Mouse (Mus musculus) natural killer cell, adult 2 months (primary cell): ENCODE measurements around the gene Elavl1.
"Not testable (repeated sequence)": the region's sequence is repeated elsewhere in the genome, so short reads cannot be mapped to it uniquely, and the experiment has no call there.

Experiments
- DNase-seq, 2 experiments: peaks; one replicate each; pipeline ENCODE4 v3.0.0; 2022; ENCODE audit warnings: low spot score in 2 of 2

Elavl1 gene

DNA sequence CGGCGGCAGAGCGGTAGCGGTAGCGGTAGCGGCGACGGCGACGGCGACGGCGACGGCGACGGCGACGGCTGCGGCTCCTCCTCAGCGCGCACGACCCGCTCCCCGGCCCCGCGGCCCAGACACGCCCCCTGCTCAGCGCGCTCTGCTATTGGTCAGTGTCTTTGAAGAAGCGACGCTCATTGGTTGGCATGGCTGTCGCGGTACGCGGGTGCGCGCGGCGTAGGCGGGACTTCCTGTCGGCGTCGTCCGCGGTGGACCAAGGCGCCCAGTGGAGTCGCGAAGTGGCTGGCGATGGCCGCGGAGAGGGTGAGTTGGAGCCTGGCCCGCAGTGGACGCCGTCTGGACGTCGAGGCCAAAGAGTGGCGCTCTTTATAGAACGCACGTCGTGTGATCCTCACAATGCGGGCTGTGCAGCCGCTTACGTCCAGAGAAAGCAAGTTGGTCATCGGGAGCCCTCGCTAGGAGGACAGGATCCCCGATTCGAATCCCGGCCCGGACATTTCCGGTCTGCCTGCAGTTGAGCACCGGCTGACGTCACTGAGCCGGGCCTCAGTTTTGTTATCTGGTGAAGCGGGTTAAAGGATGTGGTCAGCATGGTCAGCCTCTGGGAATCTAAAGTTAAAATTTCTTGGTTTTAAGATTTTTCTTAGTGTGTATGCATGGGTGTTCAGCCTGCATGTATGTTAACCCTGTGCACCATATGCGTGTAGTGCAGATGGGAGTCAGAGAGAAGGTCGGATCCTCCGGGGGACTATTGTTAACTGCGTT is at the start of gene Elavl1, which contains the start of gene Ccl25:
TSS of gene Elavl1 (minus strand) at position 431 of the 768 bp plus-strand sequence.
TSS of gene Ccl25 (plus strand) at position 228 of the 768 bp plus-strand sequence.
- peak; percentile 96 for DNase-seq

DNA sequence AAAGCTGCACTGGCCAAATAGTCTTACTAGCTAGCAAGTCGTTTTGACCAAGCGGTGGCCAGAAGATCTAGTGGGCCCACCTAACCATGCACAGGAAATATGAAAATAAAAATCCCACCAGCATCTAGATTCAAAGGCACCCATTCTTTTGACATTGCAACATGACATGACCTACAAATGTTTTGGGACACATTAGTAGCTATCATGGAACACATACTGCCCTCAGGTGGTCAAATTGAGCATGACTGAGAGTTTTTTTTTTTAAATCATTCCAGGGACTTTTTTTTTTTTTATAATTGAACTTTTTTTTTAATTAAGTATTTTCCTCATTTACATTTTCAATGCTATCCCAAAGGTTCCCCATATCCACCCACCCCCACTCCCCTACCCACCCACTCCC is 47.4 kb upstream of the Elavl1 start:
- DNase-seq, result no peak

DNA sequence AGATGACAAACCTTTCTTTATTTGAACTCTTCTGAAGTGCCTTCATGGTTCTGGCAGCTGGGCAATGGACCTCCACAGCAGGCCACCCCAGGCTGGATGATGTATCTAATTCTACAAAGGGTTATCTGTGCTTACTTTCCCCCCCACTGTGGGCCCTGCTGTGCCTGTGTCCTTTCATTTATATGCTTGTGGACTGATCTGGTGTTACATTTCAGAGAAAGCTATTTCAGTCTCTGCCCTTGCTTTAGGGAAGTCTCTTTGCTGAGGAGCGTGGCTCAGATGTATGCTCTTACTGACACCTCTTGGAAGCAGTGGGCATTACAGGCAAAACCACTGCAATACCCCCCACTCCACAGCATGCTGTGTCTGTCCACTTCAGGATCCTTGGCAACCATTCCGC is 44.9 kb upstream of the Elavl1 start:
- DNase-seq, result peak; percentile 22 to 49

DNA sequence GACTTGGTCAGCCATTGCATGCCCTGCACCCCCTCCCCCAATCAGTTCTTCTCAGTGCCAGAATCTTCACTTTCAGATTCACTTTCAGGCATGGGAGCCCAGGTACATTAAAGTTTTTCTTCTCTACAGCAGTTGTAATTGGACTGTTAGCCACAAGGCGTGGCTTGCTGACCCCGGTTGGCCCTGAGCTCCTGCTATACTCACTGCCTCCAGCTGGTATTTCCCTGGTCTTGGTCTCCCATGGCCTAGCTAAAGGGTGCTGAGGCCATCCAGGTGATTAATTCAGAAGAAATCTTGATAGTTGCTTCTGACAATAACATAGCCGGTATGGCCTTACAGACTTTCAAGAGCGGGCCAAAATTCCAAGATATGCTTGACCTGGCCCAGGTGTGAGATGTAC is 43.3 kb upstream of the Elavl1 start:
- DNase-seq, result no peak

DNA sequence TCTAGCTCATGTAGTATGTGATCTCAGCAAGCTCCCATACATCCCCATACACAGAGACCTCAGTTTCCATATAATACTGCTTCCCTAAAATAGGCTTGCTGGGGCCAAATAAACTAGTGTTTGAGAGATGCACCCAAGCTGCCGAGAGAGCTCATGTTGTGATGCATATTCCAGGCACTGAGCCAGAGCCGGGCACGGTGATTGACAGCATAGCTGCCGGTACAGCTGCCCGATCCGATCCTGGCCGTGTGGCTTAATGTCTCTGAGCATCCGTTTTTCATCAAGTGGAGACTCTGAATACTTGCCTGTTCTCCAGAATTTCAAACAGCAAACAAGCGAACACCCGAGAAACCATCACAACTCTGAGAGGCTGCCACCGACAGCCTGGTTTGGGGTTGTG is 42.6 kb upstream of the Elavl1 start:
- no peak for DNase-seq

DNA sequence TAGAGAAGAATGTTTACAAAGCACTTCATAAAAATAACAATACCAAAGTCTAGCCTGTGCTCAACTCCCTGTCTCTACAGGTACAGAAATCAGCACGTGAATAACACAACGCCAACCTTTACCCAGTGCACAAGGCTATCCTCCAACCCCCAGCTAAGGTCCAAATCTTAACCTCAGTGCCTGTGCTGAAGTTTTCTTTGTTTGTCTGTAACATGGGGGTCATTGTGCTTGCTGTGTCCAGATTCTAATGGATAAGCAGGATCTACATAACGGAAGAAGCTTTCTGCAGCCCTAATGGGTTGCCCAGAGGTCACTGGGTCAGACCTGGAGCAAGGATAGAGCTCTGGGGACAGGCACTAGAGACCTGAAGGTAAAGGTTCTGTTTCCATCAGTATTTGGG is 41.0 kb upstream of the Elavl1 start:
- no peak for DNase-seq

DNA sequence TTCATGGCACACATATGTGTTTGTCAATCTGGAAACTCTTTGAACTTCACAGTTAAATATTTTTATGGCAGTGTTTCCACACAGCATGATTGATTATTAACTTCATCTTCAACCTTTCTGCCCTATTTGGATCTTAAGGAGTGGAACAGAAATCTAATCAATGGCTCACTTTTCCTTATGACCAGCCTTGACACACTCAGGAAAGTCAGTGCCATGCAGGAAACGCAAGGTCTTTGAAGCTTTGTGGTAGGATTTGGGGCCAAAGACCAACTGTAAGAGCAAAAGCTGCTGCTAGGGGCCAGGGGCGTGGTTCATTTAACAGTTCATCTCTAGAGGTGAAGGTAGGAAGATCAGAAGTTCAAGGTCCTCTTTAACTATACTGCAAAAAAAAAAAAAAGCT is 35.7 kb upstream of the Elavl1 start:
- no peak for DNase-seq

DNA sequence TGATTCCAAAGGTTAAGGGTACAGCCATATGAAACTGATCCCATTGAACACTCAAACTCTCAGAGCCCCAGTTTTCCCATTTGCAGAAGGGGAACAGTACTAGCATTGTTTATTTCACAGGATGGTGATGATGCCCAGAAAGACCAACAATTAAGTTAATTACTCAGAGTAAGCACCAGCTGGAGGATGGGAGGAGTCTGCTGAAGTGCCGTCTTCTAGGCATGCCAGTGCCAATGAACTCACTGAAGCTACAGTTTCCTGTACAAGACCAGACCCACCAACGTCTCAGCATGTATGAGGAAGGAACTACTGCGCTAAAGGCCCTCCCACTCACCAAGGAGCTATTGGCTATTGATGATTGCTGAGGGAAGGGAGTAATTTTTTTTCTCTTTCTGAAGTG is 34.1 kb upstream of the Elavl1 start:
- DNase-seq, result no peak

DNA sequence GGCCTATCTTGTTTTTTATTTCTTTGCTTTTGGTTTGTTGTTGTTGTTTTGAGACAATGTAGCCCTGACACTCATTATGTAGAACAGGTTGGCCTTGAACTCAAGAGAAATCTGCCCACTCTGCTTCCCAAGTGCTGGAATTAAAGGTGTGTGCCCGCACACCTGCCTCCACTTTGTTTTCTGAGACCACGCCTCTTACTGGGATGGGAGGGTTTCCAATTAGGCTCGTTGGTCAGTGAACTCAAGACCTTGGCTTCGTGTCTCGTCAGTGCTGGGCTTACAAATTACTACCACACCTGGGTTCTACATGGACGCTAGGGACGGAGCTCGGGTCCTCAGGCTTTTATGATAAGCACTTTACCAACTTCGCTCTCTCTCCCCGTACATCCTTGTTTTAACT is 30.2 kb upstream of the Elavl1 start:
- DNase-seq, result no peak

DNA sequence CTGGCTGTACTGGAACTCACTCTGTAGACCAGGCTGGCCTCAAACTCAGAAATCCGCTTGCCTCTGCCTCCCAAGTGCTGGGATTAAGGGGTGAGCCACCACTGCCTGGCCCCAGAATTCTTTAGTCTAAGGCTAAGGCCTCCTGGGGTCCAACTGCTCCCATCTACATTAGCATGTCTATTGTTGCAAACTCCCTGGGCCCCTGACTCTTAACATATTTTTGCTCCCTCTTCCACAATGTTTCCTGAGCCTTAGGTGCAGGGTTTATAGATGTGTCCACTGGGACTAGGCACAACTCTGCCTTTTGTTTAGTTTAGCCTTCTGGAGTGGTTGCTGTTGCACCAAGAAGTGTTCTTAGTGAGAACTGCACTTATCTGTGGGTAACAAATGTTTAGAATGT is 29.3 kb upstream of the Elavl1 start:
- DNase-seq, result no peak

DNA sequence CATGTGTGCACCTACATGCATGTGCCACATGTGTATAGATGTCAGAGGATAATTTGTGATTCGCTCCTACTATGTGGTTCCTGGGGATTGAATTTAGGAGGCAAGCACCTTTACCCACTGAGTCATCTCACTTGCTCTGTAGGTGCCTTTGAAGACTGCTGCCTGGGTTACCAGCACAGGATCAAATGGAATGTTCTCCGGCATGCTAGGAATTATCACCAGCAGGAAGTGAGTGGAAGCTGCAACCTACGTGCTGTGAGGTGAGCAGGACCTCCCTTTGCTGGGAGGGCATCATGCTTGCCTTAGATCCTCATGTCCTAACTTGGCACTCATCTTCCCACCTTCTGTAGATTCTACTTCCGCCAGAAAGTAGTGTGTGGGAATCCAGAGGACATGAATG is 28.5 kb upstream of the Elavl1 start:
- no peak for DNase-seq

DNA sequence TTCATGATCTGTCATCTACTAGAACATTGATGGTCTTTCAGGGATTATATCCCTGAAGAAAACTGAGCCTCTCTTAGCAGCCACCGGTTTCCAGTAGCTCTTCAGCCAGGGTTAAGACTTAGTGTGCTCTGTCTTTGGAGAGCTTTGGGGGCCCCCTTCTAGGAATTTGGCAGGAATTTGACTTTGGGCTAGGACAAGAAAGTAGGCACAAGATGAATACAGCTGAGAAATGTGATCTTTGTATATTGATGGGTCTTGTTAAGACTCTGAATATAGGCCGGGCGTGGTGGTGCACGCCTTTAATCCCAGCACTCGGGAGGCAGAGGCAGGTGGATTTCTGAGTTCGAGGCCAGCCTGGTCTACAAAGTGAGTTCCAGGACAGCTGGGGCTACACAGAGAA is 27.3 kb upstream of the Elavl1 start:
- DNase-seq, result not testable (repeated sequence)

DNA sequence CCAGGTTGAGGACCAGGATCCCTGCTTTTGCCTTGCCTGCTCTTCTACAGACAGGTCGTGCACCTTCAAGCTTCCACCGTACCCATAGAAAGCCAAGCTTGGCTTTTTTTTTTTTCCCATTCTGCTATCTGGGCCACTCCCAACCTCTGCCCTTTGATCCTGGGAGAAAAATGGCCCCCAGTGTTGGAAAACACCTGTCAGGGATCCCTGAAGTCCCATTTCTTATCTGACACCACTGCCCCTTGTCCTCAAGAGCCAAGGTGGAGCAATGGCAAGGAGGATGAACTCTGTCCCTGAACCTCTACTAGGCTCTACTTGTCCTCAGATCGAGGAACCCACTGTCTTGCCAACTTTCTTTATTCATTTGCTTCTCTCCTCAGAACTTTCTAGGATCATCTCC is 25.4 kb upstream of the Elavl1 start:
- DNase-seq, result no peak

DNA sequence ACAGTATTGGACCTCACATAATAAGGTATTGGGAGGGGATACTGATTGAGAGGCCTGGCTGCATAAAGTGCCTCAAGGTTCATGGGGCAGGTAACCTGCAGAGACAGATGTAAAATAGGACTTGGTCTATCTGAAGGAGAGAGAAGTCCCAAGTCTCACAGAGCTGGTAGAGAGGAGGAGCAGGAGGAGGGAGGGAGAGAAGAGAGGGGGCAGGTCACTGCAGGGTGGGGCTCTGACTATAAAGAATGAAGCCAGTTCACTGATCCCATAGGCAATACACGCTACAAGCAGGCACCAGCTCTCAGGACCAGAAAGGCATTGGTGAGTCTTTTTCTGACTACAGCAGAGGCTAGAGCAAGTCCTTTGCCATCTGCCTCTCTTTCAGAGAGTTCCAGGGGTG is 24.1 kb upstream of the Elavl1 start:
- no peak for DNase-seq

DNA sequence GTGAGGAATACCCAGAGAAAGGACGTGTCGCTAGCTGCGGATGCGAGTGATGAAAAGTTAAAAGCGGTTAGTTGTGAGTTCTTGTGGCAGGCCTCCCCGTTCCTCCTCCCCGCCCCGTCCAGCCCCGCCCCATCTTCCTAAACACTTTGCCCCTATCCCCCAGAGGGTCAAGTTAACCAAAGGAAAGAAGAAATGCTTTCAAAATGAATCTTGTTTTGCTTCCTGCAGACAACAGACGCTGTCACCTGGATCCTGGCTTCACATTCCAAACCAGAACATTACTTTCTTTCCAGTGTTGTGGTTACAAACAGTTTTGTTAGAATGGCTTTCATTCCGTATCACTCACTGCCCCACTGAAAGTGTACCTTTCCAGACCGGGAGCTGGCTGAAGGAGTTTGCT is 23.1 kb upstream of the Elavl1 start:
- no peak for DNase-seq

DNA sequence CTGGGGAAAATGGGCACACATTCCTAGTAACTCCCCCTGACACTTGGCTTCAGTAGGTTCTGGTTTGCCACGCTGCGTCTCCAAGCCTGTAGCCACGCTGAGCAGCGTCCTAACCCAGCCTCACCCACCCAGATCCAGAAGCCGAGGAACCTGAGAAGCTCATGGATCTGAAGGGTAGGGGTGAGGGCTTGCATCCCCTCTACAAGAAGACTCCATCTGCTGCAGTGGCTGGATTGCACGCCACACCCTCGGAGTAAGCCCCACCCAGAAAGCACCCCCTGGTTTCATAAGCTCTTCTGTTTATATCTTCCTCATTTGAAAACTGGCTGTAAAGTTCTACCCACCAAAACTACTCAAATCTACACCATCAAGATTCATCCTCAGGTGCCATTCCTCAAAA is 22.4 kb upstream of the Elavl1 start:
- DNase-seq, result no peak

DNA sequence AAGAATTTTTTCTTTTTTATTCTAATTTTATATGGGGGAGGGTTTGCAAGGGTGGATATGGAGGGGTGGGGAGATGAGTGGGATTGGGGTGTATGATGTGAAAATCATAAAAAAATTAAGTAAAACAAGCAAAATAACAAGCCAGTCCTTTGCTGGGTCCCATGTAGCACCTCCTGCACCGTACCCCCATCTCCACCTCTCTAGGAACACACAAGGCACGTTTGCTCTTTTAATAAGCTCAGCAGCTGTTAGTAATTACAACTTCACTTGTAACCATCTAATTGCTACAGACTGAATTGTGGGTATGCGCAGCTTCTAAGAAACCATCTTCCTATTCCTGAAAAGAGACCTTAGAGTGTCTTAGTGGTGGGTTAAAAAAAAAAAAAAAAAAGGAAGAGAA is 15.0 kb upstream of the Elavl1 start:
- no peak for DNase-seq

DNA sequence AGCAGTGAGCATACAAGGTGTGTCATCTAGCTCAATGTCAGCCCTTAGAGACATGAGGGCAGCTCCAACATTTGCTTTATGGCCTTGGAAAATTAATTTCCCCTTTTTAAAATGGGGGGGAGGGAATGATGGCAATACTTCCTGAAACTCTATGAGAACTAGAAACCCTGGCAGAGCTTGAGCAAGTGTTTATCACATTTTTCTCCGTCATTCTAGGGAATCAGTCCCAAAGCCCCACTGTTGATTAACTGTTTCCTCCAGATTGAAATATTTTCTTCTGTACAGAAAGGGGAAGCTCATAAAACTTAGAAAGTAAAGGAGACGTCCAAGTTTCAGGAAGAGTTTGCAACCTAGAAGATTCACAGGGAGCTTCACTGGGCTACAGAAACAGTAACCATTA is 10.5 kb upstream of the Elavl1 start:
- DNase-seq, result no peak

DNA sequence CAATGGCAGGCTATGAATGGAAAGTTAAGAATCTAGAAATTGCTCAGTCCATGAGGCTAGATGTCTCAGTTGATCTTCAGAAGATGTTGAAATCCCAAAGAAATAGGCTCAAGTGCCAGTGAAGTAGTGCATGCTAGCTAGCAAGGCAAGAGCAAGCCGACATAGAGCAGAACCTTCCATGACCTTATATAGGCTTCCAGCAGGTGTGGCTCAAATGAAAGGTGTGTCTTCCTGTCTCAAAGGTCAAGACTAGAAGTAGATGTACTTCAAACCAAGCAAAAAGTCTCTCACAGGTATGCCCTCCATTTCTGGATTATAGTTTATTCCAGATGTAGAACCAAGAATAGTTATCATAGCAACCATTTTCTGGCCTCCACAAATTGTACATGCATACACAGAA is 8.8 kb upstream of the Elavl1 start:
- DNase-seq, result no peak

DNA sequence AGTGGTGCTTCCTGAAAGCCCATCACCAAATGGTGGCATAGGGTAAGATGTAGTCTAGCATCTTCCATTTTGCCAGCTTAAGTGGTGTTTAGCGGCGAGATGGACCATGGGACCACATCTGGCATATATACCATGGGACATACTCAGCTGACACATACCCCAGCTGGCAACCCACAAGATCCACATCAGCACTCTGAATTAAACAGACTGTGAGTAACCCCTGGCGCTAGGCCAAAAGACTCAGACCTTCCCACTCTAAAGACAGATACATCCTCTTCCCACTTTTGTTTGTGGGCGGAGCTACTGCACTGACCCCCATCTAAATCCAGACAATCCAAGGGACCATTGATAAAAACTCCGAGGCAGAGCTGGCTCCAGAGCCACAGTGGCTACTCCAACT is 3.8 kb upstream of the Elavl1 start:
- no peak for DNase-seq

DNA sequence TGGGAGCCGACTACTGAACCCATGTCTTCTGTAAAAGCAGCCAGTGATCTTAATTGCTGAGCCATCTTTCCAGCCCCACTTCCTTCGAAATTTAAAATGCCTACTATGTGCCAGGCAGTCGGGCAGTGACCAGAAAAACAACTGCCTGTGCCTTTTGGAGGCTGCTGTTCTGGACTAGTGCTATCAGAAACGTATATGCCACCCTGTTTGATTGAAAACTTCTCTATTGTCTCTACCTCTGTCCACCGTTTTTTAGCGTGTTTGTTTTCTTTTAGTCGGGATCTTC is 481 bp upstream of the Elavl1 start:
- no peak for DNase-seq

DNA sequence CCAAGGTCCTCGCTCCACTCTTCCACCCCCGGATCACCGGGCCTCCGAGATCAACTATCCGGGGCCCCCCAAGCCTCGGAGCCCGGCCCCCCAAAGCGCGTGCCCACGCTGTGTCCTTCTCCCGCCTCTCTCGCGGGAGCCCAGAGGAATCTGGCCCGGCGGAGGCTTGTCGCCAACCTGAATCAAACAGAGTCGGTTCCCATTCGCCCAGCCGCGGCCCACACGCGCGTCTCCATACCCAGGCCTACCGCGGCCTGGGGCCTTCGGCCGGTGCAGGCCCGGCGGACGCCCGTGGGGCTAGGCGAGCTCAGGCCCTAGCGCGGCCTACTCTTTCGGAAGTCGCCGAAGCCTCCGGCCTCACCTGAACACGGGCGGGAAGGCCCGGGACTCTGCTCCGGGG is 688 bp downstream of the Elavl1 start:
- DNase-seq, result no peak

DNA sequence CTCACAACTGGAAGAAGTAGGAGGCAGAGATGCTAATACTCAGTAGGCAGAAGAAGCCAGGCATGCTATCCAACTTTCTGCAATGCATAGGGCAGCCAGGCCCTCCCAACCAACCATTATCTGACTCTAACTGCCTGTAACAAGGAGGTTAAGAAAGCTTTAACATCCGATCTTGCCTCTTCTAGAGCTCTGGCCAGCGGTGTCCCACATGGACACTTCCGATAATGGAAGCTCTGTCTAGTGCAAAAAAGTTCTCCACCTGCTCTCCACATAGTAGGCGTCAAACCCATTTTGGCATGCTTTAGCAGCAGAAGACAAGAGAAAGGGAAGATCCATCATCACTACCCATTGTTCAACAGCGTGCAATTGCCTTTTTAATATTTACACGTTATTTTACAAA is 1.3 kb downstream of the Elavl1 start:
- DNase-seq, result no peak

DNA sequence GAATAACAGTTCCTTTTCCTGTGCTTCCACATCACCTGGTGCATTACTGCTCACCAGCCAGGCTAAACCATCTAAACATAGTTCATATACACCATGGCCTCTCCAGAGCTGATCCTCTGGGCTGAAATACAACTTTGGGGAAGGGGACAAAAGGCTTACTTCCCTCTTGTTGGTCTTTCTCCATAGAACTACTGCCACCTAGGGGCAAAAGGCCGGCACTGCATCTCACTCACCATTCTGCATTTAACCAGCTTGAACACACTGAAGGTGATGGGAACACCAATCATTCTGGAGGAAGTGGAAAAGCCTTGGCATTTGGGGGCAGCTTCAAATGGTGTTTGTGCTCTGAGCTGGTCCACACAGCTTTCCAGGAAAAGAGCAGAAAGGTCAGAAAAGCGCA is 2.7 kb downstream of the Elavl1 start:
- DNase-seq, result peak; percentile 68 to 79
